7 mouse cellular contexts compared by ENCODE assay signal in the genomic region with DNA sequence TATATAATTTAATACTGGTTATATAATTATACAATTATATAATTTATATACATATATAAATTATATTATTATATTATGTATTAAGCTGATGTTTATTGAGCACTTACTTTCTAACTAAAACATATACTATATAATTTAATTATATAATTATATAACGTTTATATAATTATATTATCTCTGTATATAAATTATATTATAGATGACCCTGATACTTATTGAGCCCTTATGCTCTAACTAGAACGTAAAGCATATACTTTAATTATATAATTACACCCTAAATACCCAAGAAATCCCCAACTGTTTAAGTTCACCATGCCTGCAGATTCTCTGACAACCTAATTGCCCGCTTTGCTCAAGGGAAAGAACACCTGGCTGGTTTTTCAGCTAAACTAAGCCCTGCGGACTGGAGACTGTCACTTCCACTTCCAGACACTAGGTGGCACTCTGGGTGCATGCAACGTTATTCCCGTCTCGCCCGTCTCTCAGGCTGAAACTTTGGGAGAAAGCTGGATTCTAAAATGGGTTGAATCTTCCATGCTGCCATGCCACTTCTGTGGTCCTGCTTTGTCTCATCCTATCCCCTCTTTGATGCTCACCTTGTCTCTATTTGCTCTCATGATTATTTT.
A peak's percentile ranks its signal among the peaks of the same experiment; 100 is the strongest.
DNase-seq lines count a peak whose midpoint lies in the region; ATAC-seq and TF ChIP-seq lines count a peak whose summit lies in the region.

No protein-coding gene starts in this region.

- H3K4me3 ChIP-seq in G1E (ENCODE audit: low read depth, low read length) = no peak overlapping the region
- H3K4me3 ChIP-seq in heart, embryonic 10.5 days = no peak overlapping the region
- no peak overlapping the region for H3K4me3 ChIP-seq in lung, embryonic 14.5 days (ENCODE audit: low read depth, low read length)

- H3K9me3 ChIP-seq in G1E (replicated peaks) = peaks cover 43% of the 10 kb centered on the region
- H3K9me3 ChIP-seq in heart, embryonic 10.5 days = no peaks in the 10 kb centered on the region
- H3K9me3 ChIP-seq in lung, embryonic 14.5 days (ENCODE audit: low read depth, low read length) = no peaks in the 10 kb centered on the region

- no peak for DNase-seq in G1E (ENCODE audit: low spot score)
- DNase-seq in adrenal gland, adult 2 months = peak; percentile 61
- DNase-seq in embryo, embryonic 11 days = peak; percentile 81
- DNase-seq in heart, embryonic 10.5 days (ENCODE audit: low spot score) = peak; percentile 81
- peak; percentile 75 for DNase-seq in layer of hippocampus, adult 11-12 months (ENCODE audit: low spot score)
- peak; percentile 90 for DNase-seq in lung, embryonic 14.5 days
- DNase-seq in right cerebral cortex, postnatal 36 days (ENCODE audit: low spot score in 2 of 2) = peak; percentile 50 to 62

- no peak overlapping the region for H3K9ac ChIP-seq in lung, embryonic 14.5 days

- no peak overlapping the region for H3K4me2 ChIP-seq in lung, embryonic 14.5 days

- TF ChIP-seq CTCF in G1E (IDR thresholded peaks at IDR 0.05; ENCODE audit: low read depth, low read length) = peak; percentile 50
- peak; percentile 96 for TF ChIP-seq CTCF in lung, embryonic 14.5 days (IDR thresholded peaks at IDR 0.05; ENCODE audit: low read depth)

- H3K36me3 ChIP-seq in G1E (replicated peaks) = no peaks in the 10 kb centered on the region
- no peaks in the 10 kb centered on the region for H3K36me3 ChIP-seq in heart, embryonic 10.5 days
- H3K36me3 ChIP-seq in lung, embryonic 14.5 days (ENCODE audit: insufficient read depth) = no peaks in the 10 kb centered on the region

- 9% methylated on average over 8 of the region's 8 CpGs for WGBS in heart, embryonic 10.5 days
- WGBS in lung, embryonic 14.5 days = 7% methylated on average over 8 of the region's 8 CpGs

- no peaks in the 10 kb centered on the region for H3K4me1 ChIP-seq in G1E (ENCODE audit: insufficient read depth, low read depth, low read length)
- peaks cover 4% of the 10 kb centered on the region; the same call in 1 of the 2 replicates for H3K4me1 ChIP-seq in heart, embryonic 10.5 days
- H3K4me1 ChIP-seq in lung, embryonic 14.5 days (ENCODE audit: insufficient read depth) = no peaks in the 10 kb centered on the region

- H3K27me3 ChIP-seq in G1E (ENCODE audit: insufficient read depth, low read length) = no peaks in the 10 kb centered on the region
- H3K27me3 ChIP-seq in heart, embryonic 10.5 days (ENCODE audit: insufficient read depth, poor library complexity, severe bottlenecking) = no peaks in the 10 kb centered on the region
- H3K27me3 ChIP-seq in lung, embryonic 14.5 days (ENCODE audit: insufficient read depth, low read length) = no peaks in the 10 kb centered on the region

- ATAC-seq in G1E (ENCODE audit: extremely low read depth, insufficient number of reproducible peaks, low FRiP score, poor library complexity, severe bottlenecking) = peak; percentile 22; the same call in 1 of the 2 replicates
- no peak; the same call in 1 of the 2 replicates for ATAC-seq in lung, embryonic 14.5 days (ENCODE audit: insufficient read depth)

- H3K27ac ChIP-seq in heart, embryonic 10.5 days = no peak overlapping the region
- no peak overlapping the region for H3K27ac ChIP-seq in lung, embryonic 14.5 days (ENCODE audit: low read depth)
